Mouse (Mus musculus) retina, postnatal 7 days (tissue): ENCODE results near the gene Pjvk.
A peak's percentile ranks its signal among the peaks of the same experiment; 100 is the strongest.
"Not testable (repeated sequence)": the region's sequence is repeated elsewhere in the genome, so short reads cannot be mapped to it uniquely, and the experiment has no call there.

Experiments used
- DNase-seq: peaks from one replicate; pipeline ENCODE4 v3.0.0-alpha.2; 2012; ENCODE audit warnings: low read depth, low spot score

The Pjvk gene

DNA sequence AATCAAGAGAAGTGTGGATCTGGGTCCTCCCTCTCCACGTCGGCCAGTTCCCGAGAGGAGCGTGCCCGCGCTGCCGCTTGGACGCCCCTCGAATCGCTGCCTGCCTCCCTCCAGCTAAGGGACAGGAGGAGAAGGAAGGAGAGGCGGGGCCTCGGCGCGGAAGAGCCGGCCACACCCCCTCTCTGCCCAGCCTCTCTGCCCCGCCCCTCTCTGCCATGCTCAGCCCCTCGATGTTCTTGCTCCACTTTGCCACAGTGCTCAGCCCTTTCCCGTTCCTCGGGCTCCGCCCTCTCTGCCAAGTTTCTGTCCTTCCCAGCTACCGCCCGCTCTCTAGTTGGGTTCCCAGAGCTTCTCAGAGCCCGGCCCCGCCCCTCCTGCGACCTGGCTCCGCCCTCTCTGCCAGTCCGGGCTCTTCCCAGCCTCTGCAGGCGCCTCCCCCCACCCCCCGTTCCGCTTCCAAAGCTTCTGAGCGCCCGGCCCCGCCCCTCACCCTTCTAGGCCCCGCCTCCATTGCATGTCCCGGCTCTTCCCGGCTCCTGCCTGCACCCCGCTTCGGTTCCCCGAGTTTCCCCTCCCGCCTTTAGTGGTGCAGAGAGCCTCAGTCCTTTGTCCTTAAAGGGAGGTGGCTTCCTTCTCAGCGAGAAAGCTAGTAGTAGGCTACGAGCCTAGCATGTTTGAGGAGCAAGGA is at the start of gene Pjvk, which contains the start of gene Prkra:
TSS of gene Pjvk (plus strand) at position 594 of the 688 bp plus-strand sequence.
TSS of gene Prkra (minus strand) at position 133 of the 688 bp plus-strand sequence.
- peak; percentile 97 for DNase-seq

DNA sequence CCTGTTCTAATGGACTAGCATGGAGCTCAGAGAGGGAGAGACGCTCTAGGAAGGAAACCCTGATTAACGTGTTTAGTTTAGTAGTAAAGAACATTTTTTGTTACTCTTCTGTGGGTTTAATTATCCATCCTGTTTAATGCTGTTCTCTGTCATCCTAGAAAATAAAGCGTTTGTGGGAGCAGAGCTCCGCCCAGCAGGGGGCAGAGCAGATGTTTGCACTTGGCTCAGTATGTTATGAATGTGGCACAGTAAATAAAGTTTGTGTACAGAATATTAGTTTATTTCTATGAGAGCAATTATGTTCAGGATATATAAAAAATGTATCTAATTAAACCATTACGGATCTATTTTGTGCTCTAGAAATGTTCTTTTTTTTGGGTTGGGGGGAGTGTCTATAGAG is 49.1 kb upstream of the Pjvk start:
- DNase-seq: no peak

DNA sequence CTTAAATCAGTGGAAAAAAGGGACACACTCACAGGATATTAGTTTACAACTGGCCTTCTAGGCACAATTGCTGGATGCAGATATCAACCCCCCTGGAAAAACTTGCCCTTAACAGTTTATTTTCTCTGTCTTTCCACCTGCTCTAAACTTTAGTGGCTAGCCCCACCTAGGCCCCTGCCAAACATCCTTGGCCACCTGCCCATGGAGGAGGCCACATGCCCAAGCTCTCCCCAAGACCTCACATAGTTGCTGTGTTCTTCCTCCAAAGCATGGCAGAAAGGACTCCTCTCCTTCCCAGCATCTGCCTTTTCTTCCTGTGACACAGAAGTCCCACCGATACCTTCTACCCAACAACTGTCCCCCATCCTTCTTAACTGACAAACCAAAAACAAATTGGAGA is 46.0 kb upstream of the Pjvk start:
- no peak for DNase-seq

- no peak for DNase-seq
These were observed 41.6 kb upstream of the Pjvk start for GRCm38 (mm10) chr2:76606704-76607103.

GRCm38 (mm10) chr2:76610326-76611104 is 37.8 kb upstream of the Pjvk start:
- DNase-seq: no peak

DNA sequence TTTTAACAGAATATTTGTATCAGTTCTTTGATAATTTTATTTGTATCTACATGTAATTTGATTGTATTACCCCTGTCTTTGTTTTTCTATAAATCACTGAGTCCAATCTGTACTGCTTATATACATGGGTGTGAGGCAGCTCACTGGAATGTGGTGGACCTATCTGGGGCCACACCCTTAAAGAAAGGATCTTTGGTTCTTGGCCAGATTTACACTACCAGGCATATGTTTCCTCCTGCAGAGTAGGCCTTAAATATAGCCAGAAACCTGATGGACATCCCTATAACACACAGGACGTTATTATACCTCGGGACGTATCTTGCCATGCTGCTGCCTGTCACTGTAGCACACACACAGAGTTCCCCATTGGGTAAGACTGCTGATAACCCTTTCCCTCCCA is 36.3 kb upstream of the Pjvk start:
- no peak for DNase-seq

DNA sequence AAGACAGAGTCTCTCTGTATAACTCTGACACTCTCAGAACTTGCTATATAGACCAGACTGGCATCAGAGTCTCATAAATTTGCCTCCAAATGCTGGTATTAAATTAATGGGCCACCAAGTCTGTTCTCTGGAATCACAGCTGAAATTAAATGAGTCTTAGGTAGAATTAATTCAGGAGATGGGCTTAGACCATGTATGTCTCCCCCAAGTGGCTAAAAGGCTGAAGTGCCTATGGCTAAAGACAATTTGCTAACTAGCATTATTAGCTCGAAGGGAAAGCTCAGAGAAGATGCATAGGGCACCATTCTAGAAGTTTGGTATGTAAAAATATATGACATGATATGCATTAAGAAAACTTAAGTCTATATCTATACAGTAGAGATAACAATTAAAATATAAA is 30.2 kb upstream of the Pjvk start:
- peak; percentile 34 for DNase-seq

GRCm38 (mm10) chr2:76620188-76620587 is 28.1 kb upstream of the Pjvk start:
- DNase-seq: no peak

DNA sequence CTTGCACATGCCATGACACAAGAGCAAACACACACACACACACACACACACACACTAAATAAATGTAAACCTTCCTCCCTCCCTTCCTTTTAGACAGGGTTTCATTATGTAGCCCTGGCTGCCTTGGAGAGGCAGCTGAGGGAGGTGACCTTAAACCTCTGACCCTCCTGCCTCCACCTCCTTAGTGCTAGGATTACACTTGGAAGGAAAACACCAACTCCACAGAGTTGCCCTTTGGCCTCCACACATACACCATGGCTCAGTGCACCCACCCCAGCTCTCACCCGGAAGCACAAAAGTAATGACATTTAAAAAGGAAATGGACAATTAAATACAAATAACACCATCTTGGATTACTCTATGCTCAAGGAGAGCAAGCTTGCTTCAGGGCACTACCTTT is 26.6 kb upstream of the Pjvk start:
- DNase-seq: no peak

- not testable (repeated sequence) for DNase-seq
These were observed 26.0 kb upstream of the Pjvk start for GRCm38 (mm10) chr2:76622316-76622715.

GRCm38 (mm10) chr2:76630293-76630692 is 18.0 kb upstream of the Pjvk start:
- no peak for DNase-seq

- DNase-seq: no peak
These were observed 16.7 kb upstream of the Pjvk start for GRCm38 (mm10) chr2:76631600-76631999.

DNA sequence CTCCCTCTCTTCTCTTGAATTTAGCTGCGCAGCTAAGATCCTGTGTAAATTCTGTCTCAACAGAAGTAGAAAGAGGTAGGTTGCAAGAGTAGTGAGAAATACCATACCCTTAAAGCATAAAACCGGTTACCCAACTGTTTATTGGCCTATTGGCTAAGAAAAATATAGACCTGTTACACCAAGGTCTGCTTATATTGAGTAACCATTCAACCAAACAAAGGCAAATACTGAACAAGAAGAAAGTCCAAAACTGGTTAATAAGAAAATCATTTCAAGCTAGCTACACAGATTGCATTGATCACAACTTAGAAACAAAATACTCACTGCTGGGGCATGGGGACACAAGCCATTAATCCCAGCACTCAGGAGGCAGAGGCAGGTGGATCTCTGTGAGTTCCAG is 8.6 kb upstream of the Pjvk start:
- DNase-seq: no peak

- no peak for DNase-seq
These were observed 4.5 kb upstream of the Pjvk start for GRCm38 (mm10) chr2:76643801-76644200.

DNA sequence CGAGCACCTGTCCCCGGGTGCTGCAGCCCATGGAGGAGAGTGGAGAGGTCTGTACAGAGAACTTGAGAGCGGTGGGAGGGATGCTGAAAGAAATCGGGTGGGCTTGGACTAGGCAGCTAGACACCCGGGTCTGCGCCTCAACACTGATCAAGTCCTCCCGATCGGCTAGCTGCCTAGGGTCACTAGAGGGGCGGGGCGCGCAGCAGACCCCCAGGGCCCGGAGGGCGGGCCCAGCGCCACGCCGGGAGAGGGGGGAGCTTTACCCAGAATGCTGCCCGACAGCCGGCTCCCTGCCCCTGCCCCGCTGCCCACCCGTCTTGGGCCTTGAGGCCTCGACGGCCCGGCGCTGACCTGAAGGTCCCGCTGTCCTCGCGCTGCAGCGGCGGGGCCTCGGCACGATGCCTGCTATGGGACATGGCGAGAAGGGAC is 821 bp upstream of the Pjvk start:
- no peak for DNase-seq

DNA sequence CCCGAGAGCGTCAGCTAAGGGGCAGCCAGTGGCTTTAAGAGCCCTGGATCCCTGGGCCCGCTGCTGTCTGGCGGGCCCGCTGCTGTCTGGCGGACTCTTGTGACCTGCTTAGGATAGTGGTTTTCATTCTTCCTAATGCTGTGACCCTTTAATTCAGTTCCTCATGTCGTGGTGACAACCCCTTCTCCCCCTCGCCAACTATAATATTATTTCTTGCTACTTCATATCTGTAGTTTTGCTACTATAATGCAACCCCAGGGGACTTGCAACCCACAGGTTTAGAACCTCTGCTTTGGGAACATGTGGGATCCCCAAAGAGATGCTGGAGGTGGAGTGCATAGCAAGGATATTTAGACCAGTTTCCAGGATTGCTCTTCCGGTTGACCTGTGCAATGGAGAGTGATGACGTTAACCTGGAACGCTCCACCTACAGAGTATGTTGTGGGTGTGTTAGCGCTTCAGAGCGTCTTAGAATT is 428 bp downstream of the Pjvk start:
- DNase-seq: no peak

GRCm38 (mm10) chr2:76653070-76653469 is 4.8 kb downstream of the Pjvk start:
- DNase-seq: no peak

DNA sequence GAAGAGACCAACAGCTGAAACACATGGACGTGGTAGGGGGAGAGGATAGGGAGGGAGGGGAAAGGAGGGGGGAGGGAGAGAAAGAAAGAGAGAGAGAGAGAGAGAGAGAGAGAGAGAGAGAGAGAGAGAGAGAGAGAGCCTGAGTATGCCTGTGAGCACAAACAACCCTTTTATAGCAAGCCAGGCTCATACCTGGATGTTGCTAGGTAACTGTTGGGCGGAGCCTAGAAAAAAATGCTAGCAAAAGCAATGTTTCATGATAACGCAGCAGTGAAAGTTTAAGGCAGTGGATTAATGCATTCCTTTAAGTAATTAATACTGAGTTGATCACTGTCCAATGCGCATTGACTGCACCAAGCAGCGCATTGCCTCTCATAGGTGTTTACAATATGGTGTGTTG is 6.4 kb downstream of the Pjvk start:
- DNase-seq: no peak

DNA sequence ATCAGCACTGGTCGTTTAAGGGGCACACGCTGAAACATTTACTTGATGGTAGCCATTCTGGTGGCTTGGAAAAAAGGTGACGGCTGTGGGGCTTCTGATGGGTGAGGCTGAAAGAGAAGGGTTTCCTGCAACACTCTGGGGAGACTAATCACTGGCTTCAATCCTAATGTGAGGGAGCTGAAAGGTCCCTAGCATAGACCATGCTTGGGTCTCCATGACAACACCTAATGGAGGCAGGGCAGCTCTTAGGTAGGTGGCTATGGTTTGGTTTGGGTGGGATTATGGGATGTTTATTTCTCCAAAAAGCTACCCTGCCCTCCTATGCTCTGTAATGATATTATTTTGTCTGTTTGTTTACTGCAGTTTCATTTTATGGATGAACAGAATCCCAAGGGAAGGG is 7.2 kb downstream of the Pjvk start:
- DNase-seq: no peak

- DNase-seq: no peak
These were observed 7.7 kb downstream of the Pjvk start for GRCm38 (mm10) chr2:76655982-76656381.

- no peak for DNase-seq
These were observed 10.3 kb downstream of the Pjvk start for GRCm38 (mm10) chr2:76658551-76658950.

GRCm38 (mm10) chr2:76659419-76659818 is 11.1 kb downstream of the Pjvk start:
- DNase-seq: no peak

DNA sequence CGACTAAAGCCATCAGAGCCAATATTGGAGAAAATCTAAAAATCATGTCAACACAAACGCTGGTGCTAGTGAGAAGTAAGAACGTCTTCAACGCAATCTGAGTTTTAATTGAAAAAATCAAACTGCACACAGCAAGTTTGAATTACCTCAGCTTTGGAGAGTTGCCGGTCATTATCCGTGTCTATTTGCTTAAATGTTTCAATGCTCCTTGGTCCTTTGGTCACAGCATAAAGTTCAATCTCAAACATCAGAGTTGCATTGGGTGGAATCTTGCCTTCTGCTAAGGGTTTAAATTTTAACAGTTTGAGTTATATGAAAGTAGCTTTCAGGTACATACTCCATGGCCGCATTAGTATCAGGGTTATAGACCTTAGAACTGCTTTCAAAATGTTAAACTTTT is 17.3 kb downstream of the Pjvk start:
- DNase-seq: no peak
